Mouse (Mus musculus): Measurements from ENCODE around the gene B3galt6. TPM values are rescaled to one million over a fixed set of nuclear protein-coding genes. Genes with fewer than 3 reads are reported as not detected.

Gene B3galt6
- total and polyA plus RNA-seq, 3 experiments: 3.4 to 11.3 (median 8.6) TPM

DNA sequence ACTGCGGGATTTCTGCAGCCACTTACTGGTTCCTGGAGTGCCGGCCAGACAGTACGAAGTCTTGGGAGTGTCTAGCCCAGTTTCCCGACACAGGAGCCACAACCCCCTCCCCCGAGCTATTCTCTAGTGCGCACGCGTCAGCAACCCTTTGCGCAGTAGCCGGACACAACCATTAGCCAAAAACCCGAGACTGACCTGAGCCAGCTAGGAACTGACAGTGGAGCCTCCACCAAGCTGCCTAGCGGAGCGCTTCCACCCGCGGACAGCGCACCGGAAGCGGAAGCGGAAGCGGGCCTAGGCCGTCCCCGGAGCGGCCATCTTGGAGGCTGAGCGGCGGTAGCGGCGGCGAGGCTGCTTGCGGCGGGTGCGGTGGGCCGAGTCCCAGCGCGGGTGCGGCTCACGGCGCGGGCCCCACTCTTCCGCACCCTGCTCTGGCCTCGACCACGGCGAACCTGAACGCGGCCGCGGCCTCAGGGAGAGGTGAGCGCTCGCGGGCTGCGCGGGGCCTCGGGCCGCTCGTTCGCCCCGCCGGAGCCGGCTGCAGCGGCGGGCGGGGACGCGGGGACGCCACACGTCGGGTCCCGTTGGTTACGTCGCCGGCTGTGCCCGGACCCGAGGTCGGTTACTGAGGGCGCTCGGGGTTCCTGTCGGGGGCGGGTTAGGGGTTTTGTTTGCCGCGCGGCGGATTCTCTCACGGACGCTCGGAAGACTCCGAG lies 48.8 kb downstream of the B3galt6 start, which contains the start of gene Ube2j2:
Gene Ube2j2, plus strand, starts transcription at position 298 of the 716 bp plus-strand sequence.
- peak; percentile 93 for DNase-seq (ENCODE audit: extremely low read depth)
- dilution Hi-C loops (cut with MboI; ENCODE audit: extremely low pct_ligation_motif_present, extremely low pct_unique_long_range_greater_than_20kb, low sequenced_read_pairs): no loop called here
- Histone ChIP-seq H3K4me1 (ENCODE audit: control insufficient read depth in 1 of 2, insufficient read depth in 2 of 2) (peaks cover 11 to 30% of the 10 kb centered on the region in 2 experiments), H3K27ac (ENCODE audit: insufficient read depth, low read depth) (peak within 1 kb of the TSS; percentile 26), H3K79me2 (replicated peaks; ENCODE audit: control insufficient read depth, extremely low read depth, insufficient read depth, poor library complexity, severe bottlenecking) (peaks cover 51% of the 10 kb centered on the region), H3K9ac (ENCODE audit: insufficient read depth, low read depth) (peak within 1 kb of the TSS; percentile 90), H3K36me3 (replicated peaks in 1 of 2; ENCODE audit: control insufficient read depth in 1 of 2, insufficient read depth in 1 of 2, low read length in 1 of 2) (peaks cover 21 to 32% of the 10 kb centered on the region in 2 experiments), H3K27me3 (replicated peaks) (no peaks in the 10 kb centered on the region), H3K4me3 (replicated peaks in 1 of 3; ENCODE audit: low read depth in 2 of 3, low read length in 2 of 3, poor library complexity in 1 of 3) (peak within 1 kb of the TSS; percentile 91 to 98 (median 96)), H3K4me2 (ENCODE audit: insufficient read depth, low read depth, poor library complexity, severe bottlenecking) (peak within 1 kb of the TSS; percentile 93), H3K9me3 (replicated peaks; ENCODE audit: low read length) (no peaks in the 10 kb centered on the region)
- in situ Hi-C loops (cut with MboI; ENCODE audit: low pct_ligation_motif_present, low pct_unique_long_range_greater_than_20kb, low sequenced_read_pairs): loop anchor here (5.0 to 10.0 kb wide), 2 partner anchors 51 to 109 kb away; partner anchors contain the start of genes Acap3, Aurkaip1, Mxra8 and Pusl1
- no peak for TF ChIP-seq ZC3H11A (IDR thresholded peaks at IDR 0.05; ENCODE audit: low read depth, low read length)
- TF ChIP-seq ETS1 (conservative IDR thresholded peaks at IDR 0.05; ENCODE audit: low read depth, low read length): peak; percentile 40; the same call in 1 of the 2 replicates
- no peak for TF ChIP-seq ZNF384 (IDR thresholded peaks at IDR 0.05; ENCODE audit: low read depth, low read length)
- peak; percentile 92 for TF ChIP-seq MEF2A (IDR thresholded peaks at IDR 0.05; ENCODE audit: borderline replicate concordance, low read depth, low read length)
- TF ChIP-seq ZKSCAN1 (IDR thresholded peaks at IDR 0.05; ENCODE audit: borderline replicate concordance, low read depth, low read length): no peak; the same call in 1 of the 2 replicates
- no peak for TF ChIP-seq JUND (conservative IDR thresholded peaks at IDR 0.05; ENCODE audit: low read depth, low read length)
- TF ChIP-seq ELF1 (IDR thresholded peaks at IDR 0.05; ENCODE audit: low read depth, low read length): peak; percentile 96
- no peak for TF ChIP-seq ZMIZ1 (IDR thresholded peaks at IDR 0.05; ENCODE audit: low read depth, low read length)
- peak; percentile 75 for TF ChIP-seq MAX (IDR thresholded peaks at IDR 0.05; ENCODE audit: low read length)
- peak; percentile 88 for TF ChIP-seq IRF4 (IDR thresholded peaks at IDR 0.05; ENCODE audit: low read depth, low read length)
- TF ChIP-seq TBP (conservative IDR thresholded peaks at IDR 0.05; ENCODE audit: low read depth, low read length): peak; percentile 82
- TF ChIP-seq SMC3 (IDR thresholded peaks at IDR 0.05; ENCODE audit: low read depth, low read length): peak; percentile 27; the same call in 1 of the 2 replicates
- peak; percentile 89 for TF ChIP-seq POLR2A (IDR thresholded peaks at IDR 0.05; ENCODE audit: low read depth, low read length)
- TF ChIP-seq KAT2A (IDR thresholded peaks at IDR 0.05; ENCODE audit: insufficient replicate concordance, low read length): peak; percentile 98
- peak; percentile 95 for TF ChIP-seq NRF1 (IDR thresholded peaks at IDR 0.05; ENCODE audit: low read depth, low read length)
- no peak for TF ChIP-seq USF2 (conservative IDR thresholded peaks at IDR 0.05; ENCODE audit: low read depth, low read length)
- TF ChIP-seq GABPA (IDR thresholded peaks at IDR 0.05; ENCODE audit: insufficient replicate concordance, low read depth, low read length): peak; percentile 86; the same call in 1 of the 2 replicates
- no peak for TF ChIP-seq PAX5 (IDR thresholded peaks at IDR 0.05; ENCODE audit: low read length)
- no peak for TF ChIP-seq JUN (IDR thresholded peaks at IDR 0.05; ENCODE audit: insufficient read depth, low read depth, low read length)
- peak; percentile 86 for TF ChIP-seq RCOR1 (conservative IDR thresholded peaks at IDR 0.05; ENCODE audit: low read depth, low read length)
- TF ChIP-seq EP300 (IDR thresholded peaks at IDR 0.05; ENCODE audit: low read length): no peak
- peak; percentile 61; the same call in 1 of the 2 replicates for TF ChIP-seq MYC (IDR thresholded peaks at IDR 0.05; ENCODE audit: low read depth, low read length)
- TF ChIP-seq BHLHE40 (IDR thresholded peaks at IDR 0.05; ENCODE audit: low read depth, low read length): no peak; the same call in 1 of the 2 replicates
- TF ChIP-seq E2F4 (IDR thresholded peaks at IDR 0.05; ENCODE audit: insufficient replicate concordance, low read depth, low read length): no peak
- TF ChIP-seq CHD2 (IDR thresholded peaks at IDR 0.05; ENCODE audit: low read length): peak; percentile 76
- no peak for TF ChIP-seq CTCF (conservative IDR thresholded peaks at IDR 0.05 in 1 of 2, IDR thresholded peaks at IDR 0.05 in 1 of 2; ENCODE audit: low read depth in 2 of 2, low read length in 2 of 2)
- peak; percentile 96 for TF ChIP-seq SIN3A (IDR thresholded peaks at IDR 0.05; ENCODE audit: low read length)
- TF ChIP-seq USF1 (IDR thresholded peaks at IDR 0.05; ENCODE audit: low read depth, low read length): no peak
- TF ChIP-seq MAZ (IDR thresholded peaks at IDR 0.05; ENCODE audit: low read depth, low read length): peak; percentile 93
- TF ChIP-seq UBTF (IDR thresholded peaks at IDR 0.05; ENCODE audit: low read depth, low read length): peak; percentile 78; the same call in 1 of the 2 replicates
- peak; percentile 98 for TF ChIP-seq HCFC1 (IDR thresholded peaks at IDR 0.05; ENCODE audit: low read depth, low read length)
- peak; percentile 90 for TF ChIP-seq MXI1 (IDR thresholded peaks at IDR 0.05; ENCODE audit: low read depth, low read length)
- TF ChIP-seq CHD1 (IDR thresholded peaks at IDR 0.05; ENCODE audit: low read depth, low read length): peak; percentile 33; the same call in 1 of the 2 replicates
- TF ChIP-seq MAFK (IDR thresholded peaks at IDR 0.05; ENCODE audit: insufficient replicate concordance, low read length): no peak
- TF ChIP-seq RAD21 (IDR thresholded peaks at IDR 0.05; ENCODE audit: low read depth, low read length): no peak; the same call in 1 of the 2 replicates
- TF ChIP-seq NELFE (IDR thresholded peaks at IDR 0.05; ENCODE audit: low read depth, low read length): peak; percentile 84; the same call in 1 of the 2 replicates
- peak; percentile 68; the same call in 1 of the 2 replicates for TF ChIP-seq POLR2AphosphoS2 (IDR thresholded peaks at IDR 0.05; ENCODE audit: low read depth, low read length)
- peak; percentile 90 for TF ChIP-seq TCF12 (IDR thresholded peaks at IDR 0.05; ENCODE audit: low read depth, low read length)

Data from CH12.LX (cell line).